ENCODE assay signal across 23 mouse cellular contexts in genomic region chr15:102485853-102486252, GRCm38 (mm10). TPM values are rescaled to one million over a fixed set of nuclear protein-coding genes. Genes with fewer than 3 reads are reported as not detected.
"Had no signal": no experiment of that assay in that cellular context is flagged by ENCODE, and none has a peak within 500 bp of the region (broad histone marks: within the 10 kb centered on the region; RNA-seq: fewer than 3 reads in every experiment).

No protein-coding gene starts in this region.

- H3K4me2 ChIP-seq: kidney, embryonic 15.5 days; liver, embryonic 12.5 days; lung, embryonic 14.5 days; midbrain, embryonic 13.5 days had no signal

- DNase-seq: kidney, adult 2 months; kidney, postnatal 25 days; layer of hippocampus, postnatal 36 days; lung, embryonic 14.5 days; lung, postnatal 36 days; thymus, postnatal 25 days had no signal

- H3K27me3 ChIP-seq: kidney, embryonic 15.5 days; liver, embryonic 12.5 days; megakaryocyte, embryonic 14.5 days; midbrain, embryonic 13.5 days had no signal

- H3K27ac ChIP-seq: kidney, embryonic 15.5 days; left cerebral cortex, adult 2 months; liver, embryonic 12.5 days; midbrain, embryonic 10.5 days; midbrain, embryonic 13.5 days had no signal

- H3K9ac ChIP-seq: kidney, embryonic 15.5 days; liver, embryonic 12.5 days; lung, embryonic 14.5 days; midbrain, embryonic 13.5 days had no signal

- H3K4me3 ChIP-seq: kidney, embryonic 15.5 days; left cerebral cortex, adult 2 months; liver, embryonic 12.5 days; megakaryocyte, embryonic 14.5 days; midbrain, embryonic 10.5 days; midbrain, embryonic 13.5 days had no signal

- H3K4me1 ChIP-seq: kidney, embryonic 15.5 days; liver, embryonic 12.5 days; midbrain, embryonic 10.5 days; midbrain, embryonic 13.5 days had no signal

- ATAC-seq: intestine, postnatal 0 days; liver, embryonic 12.5 days; lung, postnatal 0 days; midbrain, embryonic 13.5 days; midbrain, embryonic 16.5 days had no signal

- H3K9me3 ChIP-seq: kidney, embryonic 15.5 days; liver, embryonic 12.5 days; megakaryocyte, embryonic 14.5 days; midbrain, embryonic 10.5 days; midbrain, embryonic 13.5 days had no signal

RNA-seq across cellular contexts. Expression of gene Gm10337, which starts 17.7 kb away (rescaled TPM):
- polyA plus RNA-seq: intestine, postnatal 0 days; kidney, adult 2 months; limb, embryonic 11.5 days; limb, embryonic 14.5 days; liver, embryonic 12.5 days; liver, embryonic 16.5 days; lung, embryonic 14.5 days; lung, postnatal 0 days; midbrain, embryonic 10.5 days; midbrain, embryonic 16.5 days; neural tube, embryonic 14.5 days; small intestine, adult 2 months; spleen, adult 2 months; stomach, embryonic 16.5 days; thymus, postnatal 0 days had no signal
